Mouse (Mus musculus) lung, postnatal 14 days (tissue): Measurements from ENCODE around the gene Catsperg1.
"Not testable (repeated sequence)": the region's sequence is repeated elsewhere in the genome, so short reads cannot be mapped to it uniquely, and the experiment has no call there.

Experiments
- DNase-seq: peaks from one replicate; pipeline ENCODE4 v3.0.0; 2021

Gene Catsperg1

DNA sequence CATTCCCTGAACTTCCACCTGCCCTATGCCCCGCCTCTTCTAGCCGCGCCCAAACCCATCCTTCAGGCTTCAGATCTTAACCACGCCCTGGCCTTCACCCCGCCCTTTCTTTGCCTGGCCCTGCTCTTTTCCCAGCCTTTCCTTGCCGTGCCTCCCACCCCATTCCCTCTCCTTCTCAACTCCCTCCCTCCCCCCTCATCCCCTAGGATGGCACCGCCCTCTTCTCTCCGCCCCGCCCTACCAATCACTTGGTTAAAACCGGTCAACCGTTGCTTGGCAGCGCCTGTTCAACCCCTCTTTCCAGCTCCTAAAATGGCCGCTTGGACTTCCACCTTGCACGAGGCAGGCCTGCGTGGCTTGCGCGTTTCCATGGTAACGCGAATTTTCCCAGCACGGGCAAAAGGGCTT, at the start of gene Catsperg1:
TSS of gene Catsperg1 (minus strand) at position 361 of the 408 bp plus-strand sequence.
- peak; percentile 9 for DNase-seq

DNA sequence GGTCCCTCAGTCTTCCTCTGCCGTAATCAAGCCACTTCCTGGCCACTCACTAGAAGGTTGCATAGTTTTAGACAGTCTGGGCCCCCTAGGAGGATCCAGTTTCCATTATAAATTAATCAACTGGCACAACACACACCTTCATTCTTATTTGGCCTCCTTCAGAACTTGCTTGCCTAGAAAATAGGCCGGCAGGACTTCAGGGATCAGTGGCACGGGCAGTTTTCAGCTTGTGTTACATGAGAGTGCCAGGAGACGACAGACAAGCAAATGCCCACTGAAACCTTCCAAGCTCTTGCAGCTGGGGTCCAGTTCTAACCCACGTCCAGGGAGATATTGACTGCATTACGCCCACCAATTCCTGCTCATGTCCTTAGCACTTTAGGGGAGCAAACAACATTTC, 48.3 kb upstream of the Catsperg1 start:
- no peak for DNase-seq

DNA sequence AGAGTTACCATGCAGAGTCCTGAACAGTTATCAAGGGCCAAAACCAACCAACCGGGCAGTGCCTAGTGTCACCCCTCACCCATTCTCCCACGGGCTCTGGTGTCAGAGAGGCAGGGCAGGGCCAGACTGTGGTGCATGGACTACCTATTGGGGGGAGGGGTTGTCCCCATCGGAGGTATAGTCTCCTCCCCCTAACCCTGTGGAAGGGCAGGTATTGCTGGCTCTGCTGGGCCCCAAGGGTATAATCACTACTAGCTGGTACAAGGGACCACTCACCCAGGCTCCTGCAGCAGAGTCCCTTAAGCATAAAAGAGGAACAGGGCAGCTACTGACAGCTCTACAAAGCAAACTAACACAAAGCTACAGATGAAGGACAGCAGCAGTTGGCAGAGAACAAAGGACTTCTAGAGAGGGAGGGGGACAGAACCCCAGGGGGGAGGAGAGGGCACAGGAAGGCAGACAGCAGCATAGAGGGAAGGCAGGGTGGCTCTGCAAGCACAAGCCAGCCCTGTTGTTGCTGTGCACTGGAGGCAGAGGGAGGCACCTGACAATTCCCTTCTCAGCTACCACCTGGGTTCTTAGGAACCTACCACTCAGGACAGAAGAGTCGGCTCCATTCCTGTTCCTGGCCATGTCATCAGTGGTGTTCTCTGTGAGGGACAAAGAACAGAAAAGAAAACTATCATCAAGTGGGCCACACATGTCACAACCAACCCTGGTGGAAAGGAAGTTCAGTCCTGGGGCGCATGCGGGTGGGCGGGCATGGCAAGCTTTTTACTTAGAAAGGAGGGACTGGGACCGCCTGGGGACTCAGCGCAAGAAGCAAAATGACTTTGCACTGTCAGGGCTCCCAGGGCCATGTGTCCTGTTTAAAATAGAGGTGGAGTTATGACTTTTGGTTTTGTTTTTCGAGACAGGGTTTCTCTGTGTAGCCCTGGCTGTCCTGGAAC, 46.2 kb upstream of the Catsperg1 start:
- no peak for DNase-seq

DNA sequence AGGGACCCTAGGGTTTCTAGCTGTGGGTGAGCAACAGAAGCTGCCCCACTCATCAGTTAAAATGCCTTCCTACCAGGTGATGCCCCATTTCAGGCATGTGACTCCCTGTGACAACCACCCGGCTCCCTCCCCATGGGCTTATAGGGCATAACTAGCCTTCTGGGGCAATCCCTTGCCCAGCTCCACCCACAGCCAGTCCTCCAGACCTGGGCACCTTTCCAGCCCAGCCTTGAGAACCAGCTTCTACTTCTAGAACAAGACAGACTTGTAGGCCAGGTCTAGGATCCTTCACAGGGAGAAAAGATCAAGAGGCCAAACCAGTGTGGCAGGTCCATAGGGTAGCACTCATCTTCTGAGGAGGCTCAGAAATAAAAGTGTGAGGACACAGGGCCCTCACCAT, 43.5 kb upstream of the Catsperg1 start:
- DNase-seq, result peak; percentile 79

DNA sequence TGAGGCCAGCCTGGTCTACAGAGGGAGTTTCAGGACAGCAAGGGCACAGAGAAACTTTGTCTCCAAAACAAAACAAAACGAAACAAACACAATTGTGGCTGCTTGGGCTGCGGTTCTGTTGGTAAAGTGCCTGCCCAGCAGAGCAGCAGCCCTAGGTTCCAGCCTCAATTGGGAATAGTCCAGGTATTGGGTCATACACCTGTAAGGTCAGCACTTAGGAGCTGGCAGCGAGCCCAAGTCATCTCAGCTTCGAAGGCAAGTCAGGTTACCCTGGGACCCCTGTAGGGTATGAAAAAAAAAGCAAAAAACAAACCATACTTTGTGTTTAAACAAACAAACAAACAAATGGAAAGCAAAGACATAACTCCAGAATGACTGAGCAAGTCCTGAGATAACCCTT, 42.0 kb upstream of the Catsperg1 start:
- no peak for DNase-seq

DNA sequence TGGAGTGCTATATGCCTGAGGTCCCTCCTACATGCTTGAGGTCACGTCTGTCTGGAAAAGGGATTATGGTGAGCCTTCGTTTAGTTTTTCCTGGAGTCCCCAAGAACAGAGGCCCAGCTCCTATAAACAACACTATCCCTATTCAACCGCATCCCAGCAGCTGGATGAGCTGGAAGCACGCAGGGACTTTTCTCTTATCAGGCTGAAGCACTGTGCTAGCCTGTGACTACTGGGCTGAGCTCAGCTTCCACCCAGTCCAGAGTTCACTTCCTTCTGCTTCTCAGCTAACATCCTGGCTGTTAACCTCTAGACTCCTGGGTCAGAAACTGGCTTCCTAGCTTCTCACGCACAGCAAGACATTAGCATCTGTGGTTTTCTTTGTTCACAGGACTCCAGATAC, 40.0 kb upstream of the Catsperg1 start:
- no peak for DNase-seq

DNA sequence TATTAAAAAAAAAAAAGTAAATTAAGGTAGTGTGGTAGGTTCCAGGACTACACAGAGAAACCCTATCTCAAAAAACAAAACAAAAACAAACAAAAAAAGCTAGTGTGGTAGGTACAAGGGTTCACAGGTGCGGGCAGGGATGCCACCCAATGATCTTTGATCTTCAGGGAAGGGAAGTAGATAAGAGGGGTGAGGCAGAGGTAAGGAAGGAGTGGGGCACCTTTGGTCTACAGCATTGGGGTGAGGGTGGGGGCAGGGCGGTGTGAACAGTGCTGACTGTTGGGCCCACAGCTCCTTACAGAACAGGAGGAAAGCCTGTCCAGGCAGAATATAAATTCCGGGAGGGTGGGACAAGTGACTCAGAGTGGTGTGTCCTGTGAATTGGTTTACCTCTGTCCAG, 37.3 kb upstream of the Catsperg1 start:
- DNase-seq, result no peak

DNA sequence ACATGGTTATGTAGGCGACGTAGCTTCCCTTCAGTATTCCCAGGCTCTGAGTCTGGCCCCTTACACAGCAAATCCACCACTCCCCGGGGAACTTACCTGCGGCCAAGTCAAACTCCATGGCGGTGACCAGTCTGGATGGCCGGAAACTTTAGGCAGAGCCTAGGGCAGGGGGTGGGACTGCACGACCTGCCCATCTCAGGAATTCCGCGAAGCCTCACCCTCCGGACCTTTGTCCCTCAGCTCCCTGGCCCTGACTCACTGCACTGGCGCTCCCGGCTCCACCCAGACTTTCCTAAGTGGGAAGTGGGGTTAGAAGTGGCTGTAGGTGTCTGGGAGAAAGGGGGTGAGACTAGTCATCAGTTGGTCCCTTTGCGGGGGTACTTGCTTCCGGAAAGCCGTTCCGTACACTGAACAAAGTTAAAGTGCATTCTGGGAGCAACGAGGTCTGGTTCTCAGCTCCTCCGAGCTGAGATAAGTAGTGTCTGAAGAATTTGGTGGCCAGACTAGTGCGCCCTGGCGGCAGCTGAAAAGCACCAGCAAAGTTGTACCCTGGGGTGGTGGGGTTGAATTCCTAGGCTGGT, 34.5 kb upstream of the Catsperg1 start, which contains the start of gene 2200002D01Rik:
TSS of gene 2200002D01Rik (minus strand) at position 206 of the 581 bp plus-strand sequence.
- DNase-seq, result peak; percentile 46

DNA sequence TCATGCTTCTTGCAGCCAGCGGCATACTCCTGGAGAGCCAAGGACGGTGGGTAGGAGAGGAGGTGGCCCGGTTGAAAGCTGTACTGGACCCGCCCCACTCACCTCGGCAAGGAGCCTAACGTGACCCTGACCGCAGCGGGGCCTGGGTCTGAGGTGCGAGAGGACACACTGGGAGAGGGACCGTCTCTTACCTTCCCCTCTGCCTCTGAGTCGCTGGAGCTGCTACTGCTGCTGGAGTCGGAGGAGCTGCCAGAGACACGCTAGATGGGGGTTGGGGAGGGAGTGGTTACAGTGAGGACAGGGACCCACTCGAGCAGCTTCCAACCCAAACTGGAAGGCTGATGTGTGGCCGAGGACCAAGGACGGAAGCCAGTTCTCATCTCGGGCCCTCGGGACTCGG, 33.9 kb upstream of the Catsperg1 start:
- DNase-seq, result peak; percentile 32

DNA sequence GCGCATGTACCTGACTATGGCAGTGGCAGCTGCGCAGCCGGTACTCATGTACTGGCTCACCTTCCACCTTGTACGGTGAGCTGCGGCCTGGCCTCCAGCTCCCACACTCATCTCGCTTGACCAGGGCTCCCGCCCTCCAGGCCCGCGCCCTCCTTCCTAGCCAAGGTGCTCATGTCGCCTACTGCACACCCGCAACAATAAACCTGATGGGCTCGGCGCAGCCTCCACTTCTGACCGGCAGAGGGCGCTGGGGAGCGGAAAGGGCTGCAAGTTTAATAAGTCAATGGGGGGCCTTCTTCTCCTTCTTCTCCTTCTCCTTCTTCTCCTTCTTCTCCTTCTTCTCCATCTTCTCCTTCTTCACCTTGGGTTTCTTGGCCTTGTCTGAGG, 33.5 kb upstream of the Catsperg1 start:
- peak; percentile 89 for DNase-seq

DNA sequence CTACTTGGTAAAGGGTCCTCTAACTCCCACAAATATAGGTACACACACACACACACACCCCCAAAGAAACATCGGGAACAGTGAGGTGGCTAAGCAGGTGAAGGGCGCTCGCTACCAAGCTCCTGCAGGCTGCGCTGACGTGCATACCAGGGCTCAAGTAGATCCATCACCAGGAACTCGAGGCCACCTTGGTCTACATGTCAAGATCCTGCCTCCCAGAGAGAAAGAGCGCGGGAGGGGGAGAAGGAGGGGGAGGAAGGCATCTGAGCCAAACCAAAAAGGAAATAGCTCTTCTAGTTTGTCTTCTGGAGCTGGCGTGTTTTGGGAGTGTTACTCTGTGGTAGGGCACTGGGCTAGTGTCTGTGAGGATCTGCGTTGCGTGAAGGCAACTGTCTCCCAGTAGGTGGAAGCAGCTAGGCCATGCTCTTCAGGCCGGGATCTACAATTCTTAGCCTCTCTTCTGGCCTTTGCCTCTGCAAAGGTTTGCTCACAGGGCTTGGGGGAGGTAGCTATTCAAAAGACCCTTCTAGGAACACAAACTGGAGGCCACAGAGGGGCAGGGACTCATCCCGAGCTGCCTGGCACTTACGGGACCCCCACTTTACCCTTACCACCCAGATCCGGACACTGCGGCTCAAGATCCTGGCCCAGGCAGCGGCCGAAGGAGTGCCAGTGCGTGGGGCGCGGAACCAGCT, 32.9 kb upstream of the Catsperg1 start:
- no peak for DNase-seq

DNA sequence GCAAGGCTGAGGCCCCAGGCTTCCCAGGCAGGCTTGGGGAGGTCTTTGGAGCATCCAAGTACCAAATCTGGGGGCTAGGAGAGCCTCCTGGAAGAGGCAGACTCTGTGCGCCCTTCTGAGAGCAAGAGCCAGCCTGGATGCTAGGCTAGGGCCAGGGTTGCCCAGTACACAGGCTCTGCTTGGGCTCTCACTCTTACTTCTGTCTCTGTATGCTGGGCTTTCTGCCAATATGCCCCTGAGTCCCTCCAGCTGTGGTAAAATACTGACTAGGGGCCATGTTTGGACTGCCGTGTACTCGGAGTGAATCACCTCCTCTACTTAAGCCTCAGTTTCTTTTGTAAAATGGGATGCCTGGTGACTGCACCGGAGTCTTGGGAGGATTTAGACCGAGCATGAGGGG, 32.2 kb upstream of the Catsperg1 start:
- no peak for DNase-seq

DNA sequence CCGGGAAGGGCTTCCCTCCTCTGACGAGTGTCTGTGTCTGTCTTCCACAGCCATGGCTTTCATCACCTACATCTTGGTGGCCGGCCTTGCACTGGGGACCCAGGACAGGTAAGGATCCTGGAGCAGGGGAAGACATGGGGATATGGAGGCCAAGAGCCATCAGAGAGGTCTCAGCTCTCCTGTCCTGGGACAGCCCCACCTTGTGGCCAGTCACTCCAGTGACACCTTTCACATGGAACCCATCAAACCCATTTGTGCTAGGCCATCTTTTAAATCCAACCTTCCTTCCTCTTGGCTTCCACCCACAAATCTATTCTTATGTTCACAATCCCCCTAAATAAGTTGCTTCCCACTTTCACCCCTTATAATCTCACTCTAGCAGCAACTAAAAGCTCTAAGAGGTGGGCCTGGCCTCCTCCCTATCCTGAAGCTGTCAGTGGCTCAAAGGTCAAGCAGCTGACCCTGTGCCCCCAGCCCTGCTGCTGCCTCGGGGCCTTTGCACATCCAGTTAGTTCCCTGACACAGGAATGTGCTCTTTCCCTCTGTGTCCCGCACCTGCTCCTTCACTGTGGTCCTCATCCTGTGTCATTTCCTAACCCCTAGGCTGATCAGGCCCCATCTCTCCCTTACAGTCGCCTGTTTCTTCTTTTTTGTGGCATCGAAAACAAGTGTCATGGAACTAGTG, 31.0 kb upstream of the Catsperg1 start:
- peak; percentile 41 for DNase-seq

DNA sequence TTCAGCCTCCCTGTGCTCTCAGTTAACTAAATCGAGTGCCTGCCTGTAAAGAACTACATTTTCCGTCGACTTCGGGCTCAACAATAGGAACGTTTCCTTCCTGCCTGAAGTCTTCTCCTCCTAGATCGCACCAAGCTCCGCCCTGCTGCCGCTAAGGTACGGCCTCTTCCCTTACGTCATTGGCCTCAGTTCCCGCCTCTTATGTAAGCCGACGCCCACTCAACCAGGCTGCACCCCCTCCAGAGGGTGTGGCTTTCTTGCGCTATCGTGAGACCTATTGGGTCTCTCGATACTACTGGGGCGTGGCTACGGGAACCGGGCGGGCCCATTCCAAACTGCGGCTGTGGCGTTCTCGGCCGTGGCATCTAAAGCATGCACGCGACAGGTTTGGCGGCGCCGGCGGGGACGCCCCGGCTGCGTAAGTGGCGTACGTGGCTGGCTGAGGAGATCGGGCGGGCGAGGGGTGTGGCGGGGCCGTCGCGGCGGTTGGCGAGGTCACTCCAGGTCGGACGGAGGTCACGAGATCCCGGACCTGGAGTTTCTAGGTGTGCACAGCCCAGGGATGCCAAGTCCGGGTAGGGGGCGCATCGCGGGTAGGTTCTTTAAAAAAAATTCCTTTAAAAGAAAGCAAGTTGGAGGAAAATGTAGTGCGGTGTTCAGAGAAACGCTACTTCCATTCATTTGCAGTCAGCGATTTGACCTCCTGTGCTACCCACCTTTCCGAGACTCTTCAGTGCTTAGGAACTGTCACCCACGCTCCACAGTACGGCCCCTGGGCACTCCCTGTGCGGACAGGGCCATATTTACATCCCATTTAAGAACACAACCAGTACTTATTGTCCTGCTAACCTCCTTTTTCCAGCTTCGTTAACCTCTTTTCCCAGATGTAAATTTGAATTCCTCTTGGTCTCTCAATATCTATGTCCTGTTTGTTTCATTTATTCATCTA, 24.5 kb upstream of the Catsperg1 start, which contains the start of gene Yif1b:
TSS of gene Yif1b (plus strand) at position 311 of the 949 bp plus-strand sequence.
- peak; percentile 98 for DNase-seq

DNA sequence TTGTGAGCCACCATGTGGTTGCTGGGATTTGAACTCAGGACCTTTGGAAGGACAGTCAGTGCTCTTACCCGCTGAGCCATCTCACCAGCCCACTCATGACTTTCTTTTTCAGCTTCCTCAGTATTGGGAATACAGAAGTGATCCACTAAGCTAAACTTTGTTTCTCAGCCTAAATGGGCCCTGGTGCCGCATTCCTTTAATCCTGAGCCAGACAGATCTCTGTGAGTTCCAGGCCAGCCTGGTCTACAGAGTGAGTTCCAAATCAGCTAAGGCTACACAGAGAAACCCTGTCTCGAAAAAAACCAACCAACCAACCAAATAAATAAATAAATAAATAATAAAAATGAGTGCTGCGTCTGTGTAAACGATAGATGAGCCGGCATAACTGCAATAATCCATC, 23.8 kb upstream of the Catsperg1 start:
- DNase-seq, result not testable (repeated sequence)

DNA sequence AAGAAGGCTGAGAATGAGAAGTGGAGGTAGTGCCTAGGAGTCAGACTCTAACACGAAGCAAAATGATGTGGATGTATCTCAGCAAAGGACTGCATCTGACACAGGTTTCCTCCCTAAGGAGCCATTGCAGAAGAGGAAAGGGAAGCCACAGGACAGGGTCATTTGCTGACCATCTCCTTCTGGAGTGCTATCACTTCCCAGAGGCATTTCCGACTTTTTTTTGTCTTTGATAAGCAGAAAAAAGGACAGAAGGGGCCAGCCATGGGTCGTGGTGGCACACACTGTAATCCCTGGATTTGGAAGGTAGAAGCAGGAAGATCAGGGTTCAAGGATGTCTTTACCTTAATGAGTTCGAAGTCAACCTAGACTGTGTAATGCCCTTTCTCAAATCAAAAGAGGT, 22.8 kb upstream of the Catsperg1 start:
- DNase-seq, result no peak

DNA sequence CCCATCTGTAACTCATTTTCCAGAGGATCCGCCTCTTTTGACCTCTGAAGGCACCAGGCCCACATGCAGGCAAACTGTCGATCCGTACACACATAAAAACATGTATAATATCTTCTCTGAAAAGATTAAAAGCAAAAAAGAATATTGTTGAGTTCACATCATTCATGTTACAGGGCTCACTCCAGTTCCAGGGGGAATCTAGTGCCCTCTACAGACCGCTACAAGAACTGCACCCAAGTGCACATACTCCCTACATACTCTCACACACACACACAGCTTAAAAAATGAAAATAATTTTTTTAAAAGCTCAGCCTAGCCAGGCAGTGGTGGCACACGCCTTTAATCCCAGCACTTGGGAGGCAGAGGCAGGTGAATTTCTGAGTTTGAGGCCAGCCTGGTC, 20.8 kb upstream of the Catsperg1 start:
- no peak for DNase-seq

DNA sequence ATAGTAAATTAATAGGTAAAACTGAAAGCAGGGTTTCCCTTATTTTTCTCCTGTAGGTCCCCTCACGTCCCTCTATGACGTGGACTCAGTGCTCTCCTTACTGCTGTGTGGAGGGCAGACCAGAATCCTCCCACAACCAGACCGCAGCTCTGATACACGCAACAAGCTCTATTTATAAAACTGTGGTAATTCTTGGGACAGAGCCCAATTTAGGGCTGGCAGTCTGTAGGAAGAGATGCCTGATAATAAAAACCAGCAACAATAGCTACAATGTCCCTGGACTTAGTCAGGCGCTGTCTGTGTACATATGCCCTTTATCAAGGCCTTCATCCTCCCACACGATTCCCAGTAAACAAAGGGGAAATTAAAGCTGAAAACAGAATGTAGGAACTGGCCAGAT, 19.9 kb upstream of the Catsperg1 start:
- DNase-seq, result peak; percentile 46

DNA sequence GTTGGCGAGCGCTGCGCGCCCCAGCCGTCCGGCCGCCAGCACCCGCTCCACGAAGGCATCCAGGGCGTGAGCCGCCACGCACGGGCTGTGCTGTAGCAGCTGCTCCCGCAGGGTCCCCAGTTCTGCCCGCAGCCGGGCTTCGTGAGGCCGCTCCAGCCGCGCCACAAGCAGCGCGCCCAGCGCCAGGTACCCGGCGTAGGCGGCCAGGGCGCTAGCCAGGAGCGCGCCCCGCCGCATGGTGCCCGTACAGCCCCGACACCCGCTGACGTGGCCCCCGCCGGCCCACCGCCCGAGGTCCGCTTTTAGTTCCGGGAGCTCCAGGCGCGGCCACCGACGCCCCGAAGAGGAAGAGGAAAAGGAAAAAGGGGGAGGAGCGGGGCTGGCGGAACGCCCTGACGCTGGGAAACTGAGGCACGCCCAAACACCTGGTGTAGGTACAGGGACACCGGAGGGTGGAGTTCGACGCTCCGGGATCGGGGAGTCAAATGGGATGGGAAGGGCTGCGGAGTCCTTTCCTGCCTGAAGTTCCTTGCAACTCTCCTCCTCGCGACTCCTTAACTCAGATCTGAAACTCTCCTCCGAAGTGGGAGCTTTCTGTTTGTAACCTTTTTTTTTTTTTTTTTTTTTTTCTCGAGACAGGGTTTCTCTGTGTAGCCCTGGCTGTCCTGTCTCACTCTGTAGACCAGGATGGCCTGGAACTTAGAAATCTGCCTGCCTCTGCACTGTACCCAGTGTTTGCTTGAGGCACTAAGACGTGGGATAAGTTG, 18.6 kb upstream of the Catsperg1 start, which contains the start of gene Kcnk6:
TSS of gene Kcnk6 (minus strand) at position 269 of the 767 bp plus-strand sequence.
- peak; percentile 70 for DNase-seq

DNA sequence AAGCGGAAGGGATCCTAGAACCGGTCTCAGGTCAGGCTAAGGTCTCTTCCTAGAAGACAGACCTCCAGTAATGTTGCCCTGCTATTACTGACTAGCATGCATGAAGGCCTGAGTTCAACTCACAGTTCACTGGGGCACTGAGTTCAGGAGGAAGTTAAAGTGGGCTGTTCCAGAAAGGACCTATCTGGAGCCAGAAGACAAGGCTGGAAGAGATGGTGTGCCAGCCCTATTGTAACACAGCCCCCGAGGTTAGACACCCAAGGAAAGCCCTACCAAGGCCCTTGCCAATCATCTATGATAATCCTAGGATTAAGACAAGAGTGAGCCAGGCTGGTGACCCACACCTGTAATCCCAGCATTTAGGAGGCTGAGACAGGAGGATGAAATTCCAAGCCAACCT, 17.7 kb upstream of the Catsperg1 start:
- DNase-seq, result no peak

DNA sequence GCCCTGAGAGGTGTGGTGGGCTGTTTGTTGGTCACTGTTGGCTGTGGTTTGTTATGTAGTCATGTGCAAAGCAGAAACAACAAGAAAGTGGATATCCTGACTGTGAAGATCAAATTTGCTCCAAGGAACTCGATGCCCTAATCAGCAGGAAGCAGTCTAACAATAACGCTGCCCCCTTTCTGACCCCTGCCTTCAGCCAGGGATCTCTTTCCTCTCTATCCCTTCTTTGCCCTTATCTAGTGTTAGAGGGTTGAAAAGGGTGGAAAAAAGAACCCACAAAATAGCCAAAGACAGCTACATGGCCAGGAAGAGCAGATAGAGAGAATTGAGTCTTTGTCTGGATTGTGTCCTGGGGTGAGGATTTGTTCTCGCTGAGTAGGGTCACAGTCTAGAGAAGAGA, 16.7 kb upstream of the Catsperg1 start:
- DNase-seq, result no peak
